Mouse (Mus musculus): ENCODE results near the gene Anapc7.
"Not testable (repeated sequence)": the region's sequence is repeated elsewhere in the genome, so short reads cannot be mapped to it uniquely, and the experiment has no call there.

Anapc7 gene

GRCm38 (mm10) chr5:122450913-122451317 is 29.4 kb downstream of the Anapc7 start:
- in situ Hi-C loops (cut with MseI, MboI), result no loop called here

- in situ Hi-C loops (cut with MseI, MboI), result no loop called here
Observed at GRCm38 (mm10) chr5:122451324-122451723, 29.8 kb downstream of the Anapc7 start.

GRCm38 (mm10) chr5:122452194-122452593 is 30.7 kb downstream of the Anapc7 start:
- in situ Hi-C loops (cut with MseI, MboI), result no loop called here

GRCm38 (mm10) chr5:122453188-122453587 is 31.7 kb downstream of the Anapc7 start:
- in situ Hi-C loops (cut with MseI, MboI), result no loop called here

- in situ Hi-C loops (cut with MseI, MboI), result no loop called here
Observed at GRCm38 (mm10) chr5:122454442-122454841, 32.9 kb downstream of the Anapc7 start.

- in situ Hi-C loops (cut with MseI, MboI), result no loop called here
Observed at GRCm38 (mm10) chr5:122454883-122455282, 33.4 kb downstream of the Anapc7 start.

GRCm38 (mm10) chr5:122455584-122455983 is 34.1 kb downstream of the Anapc7 start:
- in situ Hi-C loops (cut with MseI, MboI), result no loop called here

- in situ Hi-C loops (cut with MseI, MboI), result not testable (repeated sequence)
Observed at GRCm38 (mm10) chr5:122457054-122457453, 35.6 kb downstream of the Anapc7 start.

GRCm38 (mm10) chr5:122458066-122458465 is 36.6 kb downstream of the Anapc7 start:
- in situ Hi-C loops (cut with MseI, MboI), result no loop called here

- in situ Hi-C loops (cut with MseI, MboI), result no loop called here
Observed at GRCm38 (mm10) chr5:122459335-122459734, 37.8 kb downstream of the Anapc7 start.

- in situ Hi-C loops (cut with MseI, MboI), result no loop called here
Observed at GRCm38 (mm10) chr5:122460656-122461055, 39.2 kb downstream of the Anapc7 start.

GRCm38 (mm10) chr5:122461431-122461830 is 39.9 kb downstream of the Anapc7 start:
- in situ Hi-C loops (cut with MseI, MboI), result no loop called here

- in situ Hi-C loops (cut with MseI, MboI), result no loop called here
Observed at GRCm38 (mm10) chr5:122471658-122472057, 50.2 kb downstream of the Anapc7 start.

- in situ Hi-C loops (cut with MseI, MboI), result no loop called here
Observed at GRCm38 (mm10) chr5:122474643-122475363, 53.3 kb downstream of the Anapc7 start.

- in situ Hi-C loops (cut with MseI, MboI), result no loop called here
Observed at GRCm38 (mm10) chr5:122476078-122476477, 54.6 kb downstream of the Anapc7 start.

GRCm38 (mm10) chr5:122477492-122477891 is 56.0 kb downstream of the Anapc7 start:
- in situ Hi-C loops (cut with MseI, MboI), result no loop called here

- in situ Hi-C loops (cut with MseI, MboI), result no loop called here
Observed at GRCm38 (mm10) chr5:122479131-122479530, 57.6 kb downstream of the Anapc7 start.

- in situ Hi-C loops (cut with MseI, MboI), result no loop called here
Observed at GRCm38 (mm10) chr5:122481844-122482243, 60.4 kb downstream of the Anapc7 start.

- in situ Hi-C loops (cut with MseI, MboI), result no loop called here
Observed at GRCm38 (mm10) chr5:122482733-122483391, 61.4 kb downstream of the Anapc7 start.

- in situ Hi-C loops (cut with MseI, MboI), result not testable (repeated sequence)
Observed at GRCm38 (mm10) chr5:122486243-122486642, 64.8 kb downstream of the Anapc7 start.

- in situ Hi-C loops (cut with MseI, MboI), result no loop called here
Observed at GRCm38 (mm10) chr5:122487825-122488224, 66.3 kb downstream of the Anapc7 start.

GRCm38 (mm10) chr5:122490148-122490547 is 68.7 kb downstream of the Anapc7 start:
- in situ Hi-C loops (cut with MseI, MboI), result no loop called here

GRCm38 (mm10) chr5:122491385-122491784 is 69.9 kb downstream of the Anapc7 start:
- in situ Hi-C loops (cut with MseI, MboI), result no loop called here

All from mouse trophoblast stem cell (cell line).